Mouse (Mus musculus) intestine, postnatal 0 days (tissue): ENCODE data around the gene Dnmt3a. TPM values are rescaled to one million over a fixed set of nuclear protein-coding genes. Genes with fewer than 3 reads are reported as not detected.

Source experiments
- ATAC-seq: fragments of 200-750 bp; cut with Nextera tagmentation; 2 replicates; pipeline ENCODE4 v1.8.0; 2017; ENCODE audit warnings: mild to moderate bottlenecking, moderate TSS enrichment, moderate library complexity
- H3K27ac ChIP-seq: fragments of 300-500 bp; sonication (generic); 2 replicates; pipeline ENCODE4 v1.5.1; 2014; ENCODE audit warnings: mild to moderate bottlenecking, low read depth, low read length, moderate library complexity
- H3K27me3 ChIP-seq: fragments of 300-500 bp; sonication (generic); replicated peaks from 2 replicates; pipeline ENCODE4 v1.6.1; 2014; ENCODE audit warnings: low read length, mixed read lengths; ENCODE audit not compliant: control insufficient read depth, insufficient read depth
- H3K36me3 ChIP-seq: fragments of 300-500 bp; sonication (generic); 2 replicates; pipeline ENCODE4 v1.6.1; 2014; ENCODE audit warnings: mild to moderate bottlenecking, moderate library complexity; ENCODE audit not compliant: control insufficient read depth, insufficient read depth
- H3K4me1 ChIP-seq: fragments of 300-500 bp; sonication (generic); replicated peaks from 2 replicates; pipeline ENCODE4 v1.6.1; 2014; ENCODE audit warnings: antibody characterized with exemption, low read length, mixed read lengths; ENCODE audit not compliant: control insufficient read depth, insufficient read depth
- H3K4me2 ChIP-seq: fragments of 300-500 bp; sonication (generic); replicated peaks from 2 replicates; pipeline ENCODE4 v1.6.1; 2014; ENCODE audit warnings: low read depth, mild to moderate bottlenecking, moderate library complexity
- H3K4me3 ChIP-seq: fragments of 300-500 bp; sonication (generic); 2 replicates; pipeline ENCODE4 v1.5.1; 2014; ENCODE audit warnings: low read depth, low read length
- H3K9ac ChIP-seq: fragments of 300-500 bp; sonication (generic); 2 replicates; pipeline ENCODE4 v1.6.1; 2014; ENCODE audit warnings: mild to moderate bottlenecking, low read depth, low read length
- H3K9me3 ChIP-seq: fragments of 300-500 bp; sonication (generic); 2 replicates; pipeline ENCODE4 v1.6.1; 2016; ENCODE audit warnings: mixed run types; ENCODE audit not compliant: control insufficient read depth
- CTCF ChIP-seq: sonication (generic); IDR thresholded peaks from 2 replicates; pipeline ENCODE4 v1.5.1; 2016; ENCODE audit warnings: low read depth, mild to moderate bottlenecking, control low read depth, antibody characterized with exemption, moderate library complexity
- WGBS: fragments of 180-500 bp; shearing (Covaris S2); extraction: QIAGEN DNeasy Blood & Tissue Kit; methylation state at CpG from one replicate; pipeline ENCODE4 v1.1.7; 2014; 5-methylcytosine and 5-hydroxymethylcytosine counted together
- polyA plus RNA-seq: library from polyadenylated mRNA; unstranded; fragments of >200 nt; fragmentation: Nextera tagmentation; extraction: Ambion mirVana; gene quantifications from 2 replicates; pipeline ENCODE4 v1.2.1, GENCODE M21; 2015

The Dnmt3a gene
- polyA plus RNA-seq, 1 experiment from 2014 or later, result 33.9 TPM

- Histone ChIP-seq H3K4me2 (no peak overlapping the region), H3K36me3 (no peaks in the 10 kb centered on the region), H3K27ac (no peak overlapping the region), H3K9ac (no peak overlapping the region), H3K9me3 (no peaks in the 10 kb centered on the region), H3K4me3 (no peak overlapping the region), H3K4me1 (peaks cover 11% of the 10 kb centered on the region), H3K27me3 (no peaks in the 10 kb centered on the region)
- no peak for TF ChIP-seq CTCF
- WGBS, result 73% methylated on average over 5 of the region's 5 CpGs
- no peak for ATAC-seq
Measured at GRCm38 (mm10) chr12:3827771-3828170, 22.0 kb downstream of the Dnmt3a start.

GRCm38 (mm10) chr12:3833059-3833760 is 27.4 kb downstream of the Dnmt3a start:
- WGBS, result 55% methylated on average over 7 of the region's 7 CpGs
- TF ChIP-seq CTCF, result no peak
- Histone ChIP-seq H3K9me3 (no peaks in the 10 kb centered on the region), H3K4me2 (peak overlapping the region; percentile 47), H3K27ac (peak overlapping the region; percentile 35; the same call in 1 of the 2 replicates), H3K27me3 (no peaks in the 10 kb centered on the region), H3K36me3 (peaks cover 25% of the 10 kb centered on the region), H3K9ac (no peak overlapping the region), H3K4me3 (no peak overlapping the region), H3K4me1 (peaks cover 17% of the 10 kb centered on the region)
- ATAC-seq, result no peak

GRCm38 (mm10) chr12:3833851-3834273 is 28.1 kb downstream of the Dnmt3a start:
- no peak for ATAC-seq
- H3K4me2 ChIP-seq, result peak overlapping the region; percentile 47
- no peak overlapping the region for H3K9ac ChIP-seq
- whole genome bisulfite sequencing, result 21% methylated on average over 8 of the region's 8 CpGs
- peaks cover 17% of the 10 kb centered on the region for H3K4me1 ChIP-seq
- no peak overlapping the region for H3K4me3 ChIP-seq
- no peaks in the 10 kb centered on the region for H3K9me3 ChIP-seq
- H3K27ac ChIP-seq, result peak overlapping the region; percentile 57
- no peak for TF ChIP-seq CTCF
- peaks cover 32% of the 10 kb centered on the region for H3K36me3 ChIP-seq
- H3K27me3 ChIP-seq, result no peaks in the 10 kb centered on the region

GRCm38 (mm10) chr12:3834373-3835314 is 28.8 kb downstream of the Dnmt3a start:
- H3K9ac ChIP-seq, result no peak overlapping the region
- H3K4me2 ChIP-seq, result peak overlapping the region; percentile 47
- no peaks in the 10 kb centered on the region for H3K27me3 ChIP-seq
- WGBS, result 20% methylated on average over 21 of the region's 21 CpGs
- H3K9me3 ChIP-seq, result no peaks in the 10 kb centered on the region
- H3K36me3 ChIP-seq, result peaks cover 39% of the 10 kb centered on the region
- ATAC-seq, result no peak
- H3K4me3 ChIP-seq, result no peak overlapping the region
- peaks cover 17% of the 10 kb centered on the region for H3K4me1 ChIP-seq
- peak overlapping the region; percentile 57 for H3K27ac ChIP-seq
- TF ChIP-seq CTCF, result peak; percentile 70

- Histone ChIP-seq H3K36me3 (peaks cover 48% of the 10 kb centered on the region), H3K27me3 (no peaks in the 10 kb centered on the region), H3K4me3 (no peak overlapping the region), H3K27ac (no peak overlapping the region), H3K9me3 (no peaks in the 10 kb centered on the region), H3K4me2 (no peak overlapping the region), H3K4me1 (peaks cover 17% of the 10 kb centered on the region), H3K9ac (no peak overlapping the region)
- TF ChIP-seq CTCF, result no peak
- whole genome bisulfite sequencing, result 40% methylated on average over 2 of the region's 2 CpGs
- no peak for ATAC-seq
Measured at GRCm38 (mm10) chr12:3835576-3835975, 29.8 kb downstream of the Dnmt3a start.

GRCm38 (mm10) chr12:3837081-3837832 is 31.4 kb downstream of the Dnmt3a start:
- WGBS, result 46% methylated on average over 9 of the region's 9 CpGs
- Histone ChIP-seq H3K27me3 (no peaks in the 10 kb centered on the region), H3K27ac (no peak overlapping the region), H3K4me1 (peaks cover 17% of the 10 kb centered on the region), H3K36me3 (peaks cover 53% of the 10 kb centered on the region), H3K4me3 (no peak overlapping the region), H3K9ac (no peak overlapping the region), H3K9me3 (no peaks in the 10 kb centered on the region), H3K4me2 (no peak overlapping the region)
- peak; percentile 35; the same call in 1 of the 2 replicates for ATAC-seq
- no peak for TF ChIP-seq CTCF
